Mouse (Mus musculus) forebrain, embryonic 15.5 days (tissue): Measurements from ENCODE around the gene Cdk14. TPM values are rescaled to one million over a fixed set of nuclear protein-coding genes. Genes with fewer than 3 reads are reported as not detected.

Experiments used
- ATAC-seq: fragments of 200-750 bp; cut with Nextera tagmentation; replicated peaks from 2 replicates; pipeline ENCODE4 v1.8.0; 2017; ENCODE audit warnings: mild to moderate bottlenecking, moderate TSS enrichment, moderate library complexity
- H3K27ac ChIP-seq: fragments of 300-500 bp; sonication (generic); replicated peaks from 2 replicates; pipeline ENCODE4 v1.5.1; 2015; ENCODE audit warnings: mild to moderate bottlenecking, inconsistent platforms
- H3K27me3 ChIP-seq: fragments of 300-500 bp; sonication (generic); 2 replicates; pipeline ENCODE4 v1.6.1; 2015; ENCODE audit warnings: inconsistent platforms
- H3K36me3 ChIP-seq: fragments of 300-500 bp; sonication (generic); 2 replicates; pipeline ENCODE4 v1.6.1; 2015; ENCODE audit warnings: mild to moderate bottlenecking, inconsistent platforms
- H3K4me1 ChIP-seq: fragments of 300-500 bp; sonication (generic); 2 replicates; pipeline ENCODE4 v1.6.1; 2015; ENCODE audit warnings: inconsistent platforms
- H3K4me2 ChIP-seq: fragments of 300-500 bp; sonication (generic); replicated peaks from 2 replicates; pipeline ENCODE4 v1.6.1; 2015; ENCODE audit warnings: mild to moderate bottlenecking, inconsistent platforms
- H3K4me3 ChIP-seq: fragments of 300-500 bp; sonication (generic); 2 replicates; pipeline ENCODE4 v1.5.1; 2015; ENCODE audit warnings: mild to moderate bottlenecking, inconsistent platforms
- H3K9ac ChIP-seq: fragments of 300-500 bp; sonication (generic); replicated peaks from 2 replicates; pipeline ENCODE4 v1.6.1; 2015; ENCODE audit warnings: mild to moderate bottlenecking, inconsistent platforms
- H3K9me3 ChIP-seq: fragments of 300-500 bp; sonication (generic); 2 replicates; pipeline ENCODE4 v1.6.1; 2016; ENCODE audit warnings: inconsistent platforms
- WGBS: fragments of 180-500 bp; shearing (Covaris S2); methylation state at CpG from one replicate; pipeline ENCODE4 v1.1.7; 2015; ENCODE audit warnings: mixed read lengths; 5-methylcytosine and 5-hydroxymethylcytosine counted together
- polyA plus RNA-seq: library from polyadenylated mRNA; unstranded; fragments of >200 nt; fragmentation: Nextera tagmentation; extraction: Ambion mirVana; gene quantifications from 2 replicates; pipeline ENCODE4 v1.2.1, GENCODE M21; 2015

Gene Cdk14
- polyA plus RNA-seq, 1 experiment from 2014 or later: 34.4 TPM

GRCm38 (mm10) chr5:5266787-5267126 is 153.4 kb downstream of the Cdk14 start:
- H3K4me1 ChIP-seq: peaks cover 27% of the 10 kb centered on the region
- no peak overlapping the region for H3K27ac ChIP-seq
- no peak overlapping the region for H3K4me3 ChIP-seq
- H3K4me2 ChIP-seq: no peak overlapping the region
- no peaks in the 10 kb centered on the region for H3K27me3 ChIP-seq
- H3K36me3 ChIP-seq: no peaks in the 10 kb centered on the region
- ATAC-seq: peak; percentile 51
- no peaks in the 10 kb centered on the region for H3K9me3 ChIP-seq
- no peak overlapping the region for H3K9ac ChIP-seq
- 81% methylated on average over 3 of the region's 3 CpGs for WGBS

GRCm38 (mm10) chr5:5265861-5266786 is 154.0 kb downstream of the Cdk14 start:
- peak overlapping the region; percentile 81 for H3K27ac ChIP-seq
- WGBS: 13% methylated on average over 10 of the region's 10 CpGs
- peak; percentile 84 for ATAC-seq

GRCm38 (mm10) chr5:5265401-5265841 is 154.7 kb downstream of the Cdk14 start:
- 12% methylated on average over 8 of the region's 8 CpGs for WGBS
- H3K27ac ChIP-seq: peak overlapping the region; percentile 81
- H3K27me3 ChIP-seq: no peaks in the 10 kb centered on the region
- H3K4me1 ChIP-seq: peaks cover 32% of the 10 kb centered on the region
- H3K36me3 ChIP-seq: no peaks in the 10 kb centered on the region
- no peaks in the 10 kb centered on the region for H3K9me3 ChIP-seq
- H3K4me2 ChIP-seq: peak overlapping the region; percentile 38
- H3K4me3 ChIP-seq: peak overlapping the region; percentile 26
- H3K9ac ChIP-seq: peak overlapping the region; percentile 29; the same call in 1 of the 2 replicates
- no peak for ATAC-seq

More at GRCm38 (mm10) chr5:5265861-5266786, 154.0 kb downstream of the Cdk14 start:
- H3K4me3 ChIP-seq: peak overlapping the region; percentile 26
- H3K36me3 ChIP-seq: no peaks in the 10 kb centered on the region
- H3K4me2 ChIP-seq: peak overlapping the region; percentile 38
- H3K4me1 ChIP-seq: peaks cover 31% of the 10 kb centered on the region
- no peaks in the 10 kb centered on the region for H3K9me3 ChIP-seq
- peak overlapping the region; percentile 29; the same call in 1 of the 2 replicates for H3K9ac ChIP-seq
- H3K27me3 ChIP-seq: no peaks in the 10 kb centered on the region

GRCm38 (mm10) chr5:5264712-5265111 is 155.4 kb downstream of the Cdk14 start:
- Histone ChIP-seq H3K9ac (0 out of 2 replicates have a peak overlapping the region, but pooled peaks have one; percentile 29), H3K4me3 (peak overlapping the region; percentile 26), H3K4me2 (peak overlapping the region; percentile 38), H3K4me1 (peaks cover 32% of the 10 kb centered on the region), H3K27ac (peak overlapping the region; percentile 81), H3K36me3 (no peaks in the 10 kb centered on the region), H3K27me3 (no peaks in the 10 kb centered on the region), H3K9me3 (no peaks in the 10 kb centered on the region)
- WGBS: 79% methylated on average over 2 of the region's 2 CpGs
- no peak for ATAC-seq

GRCm38 (mm10) chr5:5261725-5262296 is 158.3 kb downstream of the Cdk14 start:
- H3K4me1 ChIP-seq: peaks cover 32% of the 10 kb centered on the region
- no peaks in the 10 kb centered on the region for H3K36me3 ChIP-seq
- no peaks in the 10 kb centered on the region for H3K9me3 ChIP-seq
- H3K27ac ChIP-seq: no peak overlapping the region
- no peak overlapping the region for H3K4me2 ChIP-seq
- H3K27me3 ChIP-seq: no peaks in the 10 kb centered on the region
- no peak overlapping the region for H3K9ac ChIP-seq
- H3K4me3 ChIP-seq: no peak overlapping the region
- 80% methylated on average over 14 of the region's 14 CpGs for WGBS
- no peak for ATAC-seq

- no peaks in the 10 kb centered on the region for H3K27me3 ChIP-seq
- no peak overlapping the region for H3K4me2 ChIP-seq
- no peak for ATAC-seq
- 53% methylated on average over 14 of the region's 14 CpGs for WGBS
- H3K4me3 ChIP-seq: no peak overlapping the region
- peaks cover 25% of the 10 kb centered on the region for H3K4me1 ChIP-seq
- H3K27ac ChIP-seq: no peak overlapping the region
- H3K9me3 ChIP-seq: no peaks in the 10 kb centered on the region
- no peaks in the 10 kb centered on the region for H3K36me3 ChIP-seq
- no peak overlapping the region for H3K9ac ChIP-seq
These were observed 159.0 kb downstream of the Cdk14 start for GRCm38 (mm10) chr5:5260966-5261724.

GRCm38 (mm10) chr5:5260309-5260708 is 159.8 kb downstream of the Cdk14 start:
- no peak for ATAC-seq
- Histone ChIP-seq H3K27me3 (no peaks in the 10 kb centered on the region), H3K27ac (no peak overlapping the region), H3K36me3 (no peaks in the 10 kb centered on the region), H3K9me3 (no peaks in the 10 kb centered on the region), H3K4me2 (no peak overlapping the region), H3K4me1 (peaks cover 17% of the 10 kb centered on the region), H3K4me3 (no peak overlapping the region), H3K9ac (no peak overlapping the region)
- 71% methylated on average over 7 of the region's 7 CpGs for WGBS

- no peaks in the 10 kb centered on the region for H3K36me3 ChIP-seq
- no peaks in the 10 kb centered on the region for H3K9me3 ChIP-seq
- H3K4me2 ChIP-seq: no peak overlapping the region
- 82% methylated on average over 6 of the region's 6 CpGs for WGBS
- no peak for ATAC-seq
- no peak overlapping the region for H3K9ac ChIP-seq
- H3K4me1 ChIP-seq: no peaks in the 10 kb centered on the region
- no peaks in the 10 kb centered on the region for H3K27me3 ChIP-seq
- no peak overlapping the region for H3K27ac ChIP-seq
- no peak overlapping the region for H3K4me3 ChIP-seq
These were observed 165.7 kb downstream of the Cdk14 start for GRCm38 (mm10) chr5:5254391-5254790.

- no peak overlapping the region for H3K9ac ChIP-seq
- WGBS: 93% methylated on average over 3 of the region's 3 CpGs
- no peaks in the 10 kb centered on the region for H3K27me3 ChIP-seq
- no peaks in the 10 kb centered on the region for H3K9me3 ChIP-seq
- no peak overlapping the region for H3K4me2 ChIP-seq
- H3K4me3 ChIP-seq: no peak overlapping the region
- no peaks in the 10 kb centered on the region for H3K4me1 ChIP-seq
- ATAC-seq: no peak
- H3K27ac ChIP-seq: no peak overlapping the region
- no peaks in the 10 kb centered on the region for H3K36me3 ChIP-seq
These were observed 166.9 kb downstream of the Cdk14 start for GRCm38 (mm10) chr5:5253177-5253576.

- Histone ChIP-seq H3K9ac (no peak overlapping the region), H3K27me3 (no peaks in the 10 kb centered on the region), H3K4me3 (no peak overlapping the region), H3K9me3 (no peaks in the 10 kb centered on the region), H3K4me2 (no peak overlapping the region), H3K36me3 (no peaks in the 10 kb centered on the region), H3K4me1 (no peaks in the 10 kb centered on the region), H3K27ac (no peak overlapping the region)
- 95% methylated on average over 6 of the region's 6 CpGs for WGBS
- no peak for ATAC-seq
These were observed 172.4 kb downstream of the Cdk14 start for GRCm38 (mm10) chr5:5247671-5248070.

- no peaks in the 10 kb centered on the region for H3K27me3 ChIP-seq
- H3K4me3 ChIP-seq: no peak overlapping the region
- H3K27ac ChIP-seq: no peak overlapping the region
- H3K9ac ChIP-seq: no peak overlapping the region
- H3K36me3 ChIP-seq: no peaks in the 10 kb centered on the region
- no peaks in the 10 kb centered on the region for H3K4me1 ChIP-seq
- ATAC-seq: no peak
- WGBS: 92% methylated on average over 2 of the region's 2 CpGs
- H3K4me2 ChIP-seq: no peak overlapping the region
- H3K9me3 ChIP-seq: no peaks in the 10 kb centered on the region
These were observed 173.5 kb downstream of the Cdk14 start for GRCm38 (mm10) chr5:5246534-5247175.
